Mouse (Mus musculus): Measurements from ENCODE around the gene Nab2.

Nab2 gene

DNA sequence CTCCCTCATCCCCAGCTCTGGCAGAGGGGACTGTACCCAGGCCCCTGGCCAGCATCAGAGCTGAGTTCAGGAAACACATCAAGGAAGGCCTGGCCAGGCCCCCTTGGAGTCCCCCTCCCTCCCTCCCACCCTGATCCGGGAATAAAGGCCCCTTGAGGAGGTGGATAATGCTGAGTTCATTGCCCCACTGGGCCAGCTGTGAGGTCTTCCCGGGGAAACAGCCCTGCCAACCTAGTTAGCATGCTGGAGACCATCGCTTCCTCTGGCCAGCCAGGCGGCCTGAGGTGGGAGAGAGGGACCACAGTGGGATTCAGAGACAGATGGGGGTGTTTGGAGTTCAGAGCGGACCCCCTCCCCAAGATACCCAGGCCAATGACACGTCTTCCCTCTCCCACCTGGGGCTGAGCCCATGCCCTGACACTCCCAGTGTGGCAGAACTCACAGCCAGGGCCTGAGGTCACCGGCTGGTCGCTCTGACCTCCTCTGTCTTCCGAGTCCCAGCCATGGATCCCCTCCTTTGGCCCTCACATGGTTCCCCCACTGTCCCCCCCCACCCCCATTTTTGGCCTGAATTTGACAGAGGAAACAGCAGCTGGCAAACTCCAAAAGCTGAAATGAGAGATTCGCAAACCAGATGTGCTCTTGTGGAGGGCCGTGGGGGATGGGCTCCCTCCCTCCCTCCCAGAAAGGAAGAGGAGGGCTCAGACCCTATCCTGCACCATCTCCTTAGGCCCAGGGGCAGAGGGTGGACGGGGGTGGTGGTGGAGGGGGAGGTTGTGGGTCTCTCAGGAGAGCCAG is 53.9 kb downstream of the Nab2 start:
- DNase-seq = no peak

DNA sequence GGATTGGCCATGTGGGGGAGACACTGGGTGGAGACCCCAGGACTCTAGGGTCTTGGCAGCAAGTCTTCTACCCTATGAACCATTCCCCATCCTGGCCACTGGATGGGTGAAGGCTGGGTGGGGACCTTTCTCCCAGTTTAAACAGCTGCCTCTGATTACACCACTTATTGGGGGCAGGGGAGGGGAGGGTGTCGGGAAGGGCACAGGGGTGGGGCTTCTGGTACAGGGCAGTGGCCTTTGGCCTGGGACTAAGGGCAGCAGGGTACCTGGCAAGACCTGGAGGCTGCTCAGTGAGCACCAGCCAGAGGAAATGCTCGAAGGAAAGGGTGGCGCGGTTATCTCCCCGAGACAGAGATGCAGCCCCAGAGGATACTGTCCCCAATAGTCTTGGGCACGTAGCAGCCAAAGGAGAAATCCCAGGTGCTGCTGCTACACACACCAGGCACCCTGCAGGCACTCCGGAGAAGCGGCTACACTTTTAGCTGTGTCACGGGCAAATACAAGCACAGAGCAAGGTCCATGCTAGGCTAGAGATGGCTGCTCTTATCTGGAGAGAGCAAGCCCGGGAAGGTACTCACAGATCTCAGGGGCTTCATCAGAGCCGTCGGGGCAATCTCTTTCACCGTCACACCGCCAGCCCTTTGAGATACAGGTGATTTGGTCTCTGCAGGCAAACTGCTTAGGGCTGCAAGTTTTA is 56.1 kb downstream of the Nab2 start:
- peak; percentile 51 for DNase-seq
